Mouse (Mus musculus): ENCODE data around the gene Vwa3a. TPM values are rescaled to one million over a fixed set of nuclear protein-coding genes. Genes with fewer than 3 reads are reported as not detected.

The Vwa3a gene
- polyA plus RNA-seq, 1 experiment from 2014 or later = 0.89 TPM

DNA sequence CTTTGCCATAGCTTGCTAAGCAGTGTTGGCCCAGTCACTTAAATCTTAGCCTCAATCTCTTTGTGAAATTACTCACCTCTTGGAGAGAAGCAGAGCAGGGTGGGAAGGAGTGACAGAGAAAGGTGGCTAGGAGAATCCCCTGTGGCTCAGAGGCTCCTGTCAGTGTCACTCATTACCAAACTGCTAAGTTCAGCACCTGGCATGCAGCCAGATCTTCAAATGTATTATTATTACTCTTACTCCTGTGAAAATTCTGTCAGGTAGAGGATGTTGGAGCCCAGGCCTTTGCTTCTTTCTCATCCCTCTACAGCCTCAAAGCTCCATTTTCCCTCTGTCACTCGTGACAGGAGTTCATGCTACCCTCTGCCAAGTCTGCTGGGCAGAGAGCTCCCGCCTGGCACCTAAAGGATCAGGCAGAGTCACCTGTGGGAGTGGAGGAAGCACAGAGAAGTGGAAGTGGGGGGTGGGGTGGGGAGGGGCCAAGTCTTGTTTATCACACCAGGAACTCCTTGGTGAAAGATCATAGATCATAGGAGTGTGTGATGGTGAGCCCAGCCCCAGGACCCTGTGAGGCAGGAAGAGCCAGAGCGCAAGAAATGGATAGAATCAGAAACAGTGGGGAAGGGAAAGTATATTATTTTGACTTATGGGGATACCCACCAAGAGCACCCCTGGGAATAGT is 109.9 kb downstream of the Vwa3a start:
- H3K36me3 ChIP-seq (ENCODE audit: control insufficient read depth, insufficient read depth, low read length) = peaks cover 8% of the 10 kb centered on the region; the same call in 1 of the 2 replicates
- ATAC-seq (ENCODE audit: insufficient number of reproducible peaks, insufficient read depth, low FRiP score, low read depth) = no peak
- H3K27me3 ChIP-seq (ENCODE audit: control insufficient read depth, insufficient read depth, low read length) = no peaks in the 10 kb centered on the region
- WGBS = 78% methylated on average over 3 of the region's 3 CpGs
- H3K4me3 ChIP-seq (ENCODE audit: control insufficient read depth in 1 of 2, insufficient read depth in 1 of 2, low read depth in 1 of 2, low read length in 2 of 2) = no peak overlapping the region
- peaks cover 21 to 22% of the 10 kb centered on the region in 2 experiments for H3K4me1 ChIP-seq (ENCODE audit: control insufficient read depth in 2 of 2, insufficient read depth in 2 of 2, low read length in 2 of 2)
- H3K27ac ChIP-seq (replicated peaks in 1 of 2; ENCODE audit: control insufficient read depth in 1 of 2, insufficient read depth in 1 of 2, low read depth in 2 of 2, low read length in 2 of 2) = no peak overlapping the region
- no peaks in the 10 kb centered on the region for H3K9me3 ChIP-seq (ENCODE audit: control insufficient read depth, low read length)
- no peak overlapping the region for H3K9ac ChIP-seq (ENCODE audit: low read length)
- no peak overlapping the region for H3K4me2 ChIP-seq (ENCODE audit: low read length)

DNA sequence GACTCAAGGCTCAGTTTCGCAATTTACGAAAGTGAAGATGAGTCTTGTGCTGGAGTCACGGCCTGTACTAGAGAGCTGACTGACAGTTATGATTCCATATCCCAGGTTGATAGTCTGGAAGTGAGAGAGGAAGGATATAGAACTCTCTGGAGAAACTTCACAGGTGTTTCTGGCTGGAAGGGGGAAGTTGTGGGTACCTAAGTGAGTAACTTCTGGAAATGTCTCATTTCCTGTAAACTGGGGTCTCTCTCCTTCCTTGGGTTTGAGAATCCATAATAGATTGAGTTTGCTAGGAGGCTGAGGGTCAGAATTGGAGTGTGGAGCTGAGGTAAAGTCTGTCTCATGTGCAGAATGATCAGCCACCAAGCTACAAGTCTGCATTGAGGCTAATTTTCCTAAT is 111.0 kb downstream of the Vwa3a start:
- Histone ChIP-seq H3K4me2 (ENCODE audit: low read length) (no peak overlapping the region), H3K4me1 (ENCODE audit: control insufficient read depth in 2 of 2, insufficient read depth in 2 of 2, low read length in 2 of 2) (peaks cover 20 to 21% of the 10 kb centered on the region in 2 experiments), H3K4me3 (ENCODE audit: control insufficient read depth in 1 of 2, insufficient read depth in 1 of 2, low read depth in 1 of 2, low read length in 2 of 2) (no peak overlapping the region), H3K36me3 (ENCODE audit: control insufficient read depth, insufficient read depth, low read length) (peaks cover 8% of the 10 kb centered on the region; the same call in 1 of the 2 replicates), H3K9ac (ENCODE audit: low read length) (no peak overlapping the region), H3K27me3 (ENCODE audit: control insufficient read depth, insufficient read depth, low read length) (no peaks in the 10 kb centered on the region), H3K9me3 (ENCODE audit: control insufficient read depth, low read length) (no peaks in the 10 kb centered on the region), H3K27ac (replicated peaks in 1 of 2; ENCODE audit: control insufficient read depth in 1 of 2, insufficient read depth in 1 of 2, low read depth in 2 of 2, low read length in 2 of 2) (no peak overlapping the region)
- 97% methylated on average over 3 of the region's 3 CpGs for WGBS
- ATAC-seq (ENCODE audit: insufficient number of reproducible peaks, insufficient read depth, low FRiP score, low read depth) = no peak

Other genes starting within 250 kb of the Vwa3a start
- gene Uqcrc2, start 104.1 kb upstream of the Vwa3a start, polyA plus RNA-seq (2014; fragmentation: Nextera tagmentation; extraction: Ambion mirVana) = 531 and 532 TPM in 2 replicates
- gene Pdzd9, start 69.0 kb upstream of the Vwa3a start, polyA plus RNA-seq (2014; fragmentation: Nextera tagmentation; extraction: Ambion mirVana) = 0.28 and 0.41 TPM in 2 replicates
- 14.5 and 14.9 TPM in 2 replicates for gene Mosmo, start 61.7 kb upstream of the Vwa3a start, polyA plus RNA-seq (2014; fragmentation: Nextera tagmentation; extraction: Ambion mirVana)
- not detected in 2 replicates for gene Gm5737, start 73.0 kb downstream of the Vwa3a start, polyA plus RNA-seq (2014; fragmentation: Nextera tagmentation; extraction: Ambion mirVana)
- 12.1 and 12.4 TPM in 2 replicates for gene Eef2k, start 103.5 kb downstream of the Vwa3a start, polyA plus RNA-seq (2014; fragmentation: Nextera tagmentation; extraction: Ambion mirVana)
- 8.2 and 13.4 TPM in 2 replicates for gene Polr3e, start 178.4 kb downstream of the Vwa3a start, polyA plus RNA-seq (2014; fragmentation: Nextera tagmentation; extraction: Ambion mirVana)
- gene Cdr2, start 243.0 kb downstream of the Vwa3a start, polyA plus RNA-seq (2014; fragmentation: Nextera tagmentation; extraction: Ambion mirVana) = 12.8 and 13.8 TPM in 2 replicates
- 0.22 TPM in 1 of 2 replicates, not detected in the other for gene Mfsd13b, start 243.2 kb downstream of the Vwa3a start, polyA plus RNA-seq (2014; fragmentation: Nextera tagmentation; extraction: Ambion mirVana)

Measured in heart, embryonic 14.5 days (tissue).